Mouse (Mus musculus) spleen, postnatal 14 days (tissue): Measurements from ENCODE around the gene Tmem178.
"Not testable (repeated sequence)": the region's sequence is repeated elsewhere in the genome, so short reads cannot be mapped to it uniquely, and the experiment has no call there.

Experiments
- DNase-seq, 2 experiments: peaks; one replicate each; pipeline ENCODE4 v3.0.0; 2021 to 2022; ENCODE audit warnings: low spot score in 2 of 2

Tmem178 gene

DNA sequence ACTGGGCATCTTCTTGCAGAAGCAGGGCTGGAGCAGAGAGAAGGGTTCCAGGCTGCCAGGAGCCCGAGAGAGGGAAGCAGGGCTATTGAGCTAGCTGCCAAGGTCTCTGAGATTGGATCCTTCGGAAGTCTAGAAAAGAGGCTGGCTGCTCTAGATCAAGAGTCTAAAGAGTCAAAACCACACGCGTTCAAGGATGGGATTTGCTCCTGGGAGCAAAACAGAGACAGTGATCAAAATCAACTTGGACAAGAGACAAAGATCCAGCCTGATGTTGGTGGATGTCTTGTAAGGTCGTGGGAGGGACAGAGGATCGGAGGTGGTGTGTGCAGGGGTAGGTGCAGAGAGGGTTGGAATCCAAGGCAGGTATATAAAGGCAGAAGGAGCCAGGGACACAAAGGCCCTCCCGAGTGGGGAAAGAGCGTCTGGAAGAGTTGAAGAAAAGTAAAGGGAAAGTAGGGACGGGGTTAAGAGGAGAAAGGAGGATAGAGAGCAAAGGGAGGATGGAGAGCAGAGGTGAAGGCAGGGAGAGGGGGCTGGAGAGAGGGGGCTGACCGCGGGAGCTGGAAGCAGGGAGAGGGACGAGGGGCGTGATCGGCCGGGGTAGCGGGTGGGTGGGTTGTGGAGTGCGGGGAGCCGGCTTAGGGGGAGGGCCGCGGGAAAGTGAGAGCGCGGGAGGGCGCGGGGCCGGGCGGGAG is 450 bp upstream of the Tmem178 start:
- DNase-seq, result no peak

DNA sequence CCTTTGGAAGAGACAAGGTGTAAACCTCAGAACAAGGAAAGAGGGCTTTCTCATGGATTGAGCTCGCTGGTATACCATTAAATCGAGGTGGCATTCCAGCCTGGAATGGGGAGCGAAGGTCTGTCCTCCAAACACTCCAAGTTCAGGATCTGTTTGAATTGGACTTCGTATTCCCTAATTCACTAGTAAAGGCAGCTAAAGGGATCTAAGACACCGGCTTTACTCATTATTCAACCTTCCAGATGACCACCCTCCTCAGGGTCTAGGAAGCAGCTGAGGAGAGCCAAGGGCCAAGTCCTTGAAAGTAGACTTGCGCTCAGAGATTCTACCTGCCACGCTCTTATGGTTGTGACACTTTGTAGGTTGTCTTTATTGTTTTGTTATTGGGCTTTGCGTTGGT is 1.1 kb downstream of the Tmem178 start:
- not testable (repeated sequence) for DNase-seq

DNA sequence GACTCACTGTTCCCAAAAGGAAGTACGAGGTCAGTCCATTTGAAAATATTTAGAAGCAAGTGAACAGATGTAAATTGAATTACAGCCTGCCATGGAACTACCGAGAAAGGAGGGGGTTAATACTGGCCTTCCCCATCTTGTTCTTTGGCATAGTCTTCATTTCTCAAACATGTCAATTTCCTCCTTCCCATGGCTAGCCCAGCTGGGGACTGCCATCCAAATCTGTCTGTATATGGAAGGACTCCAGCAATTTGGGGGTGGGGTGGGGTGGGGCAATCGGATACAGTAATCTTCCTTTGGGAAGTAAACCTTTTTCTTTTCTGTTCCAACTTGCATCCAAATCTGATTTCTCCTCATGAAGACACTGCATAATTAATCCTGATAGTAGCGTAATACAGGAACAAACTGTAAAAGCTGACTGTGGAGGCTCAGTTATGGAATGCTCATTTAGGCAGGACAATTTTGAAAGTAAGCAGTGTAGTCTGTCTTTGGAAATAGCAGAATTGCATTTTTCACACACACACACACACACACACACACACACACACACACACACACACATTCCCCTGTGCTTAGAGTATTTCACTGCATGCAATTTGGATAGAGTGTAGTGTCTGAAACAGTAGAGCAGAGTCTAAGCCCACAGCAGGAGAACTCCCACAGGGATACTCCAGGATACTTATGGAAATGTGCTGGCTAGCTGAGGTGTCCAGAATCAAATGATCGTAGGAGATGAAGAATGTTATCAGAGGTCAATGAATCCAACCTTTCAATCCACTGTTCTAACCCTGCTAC is 1.9 kb downstream of the Tmem178 start:
- DNase-seq, result no peak

DNA sequence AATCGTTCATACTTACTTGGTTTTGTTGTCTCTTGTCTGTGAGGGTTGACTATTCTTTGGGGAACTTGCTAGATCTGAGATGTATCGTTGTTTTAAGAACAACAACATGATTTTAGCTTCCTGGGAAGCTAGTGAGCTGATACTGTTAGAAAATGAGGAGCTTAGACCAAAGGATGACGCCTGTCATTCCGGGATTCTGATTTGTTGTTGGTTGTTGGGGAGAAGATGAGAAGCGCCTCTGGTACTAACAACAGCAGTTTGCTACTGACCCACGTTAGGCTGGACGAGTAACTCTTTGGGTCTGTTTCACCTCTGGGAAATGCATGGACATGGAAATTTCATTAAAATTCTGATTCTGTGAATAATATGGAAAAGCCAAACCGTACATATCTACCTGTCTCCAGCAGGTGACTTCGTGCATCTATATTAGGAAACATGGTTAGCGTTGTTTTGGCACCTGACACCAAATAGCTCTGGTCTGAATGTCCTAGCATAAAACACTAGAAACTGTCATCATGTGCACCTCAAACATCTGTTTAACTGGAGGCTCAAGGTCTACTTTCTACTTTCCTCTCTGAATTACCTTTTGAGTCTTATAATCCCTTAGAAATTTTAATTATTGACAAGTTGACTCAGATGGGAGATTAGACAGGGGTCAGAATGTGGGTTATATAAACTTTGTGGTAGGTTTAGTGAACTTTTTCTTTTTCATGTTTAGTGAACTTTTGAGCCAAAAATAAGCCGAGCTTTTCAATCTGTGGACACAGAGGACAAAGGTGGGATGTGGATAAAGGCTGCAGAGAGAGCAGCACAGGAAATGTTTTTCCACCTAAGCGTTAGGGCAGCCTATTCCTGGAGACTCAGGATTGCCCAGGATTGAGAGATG is 2.9 kb downstream of the Tmem178 start:
- no peak for DNase-seq

DNA sequence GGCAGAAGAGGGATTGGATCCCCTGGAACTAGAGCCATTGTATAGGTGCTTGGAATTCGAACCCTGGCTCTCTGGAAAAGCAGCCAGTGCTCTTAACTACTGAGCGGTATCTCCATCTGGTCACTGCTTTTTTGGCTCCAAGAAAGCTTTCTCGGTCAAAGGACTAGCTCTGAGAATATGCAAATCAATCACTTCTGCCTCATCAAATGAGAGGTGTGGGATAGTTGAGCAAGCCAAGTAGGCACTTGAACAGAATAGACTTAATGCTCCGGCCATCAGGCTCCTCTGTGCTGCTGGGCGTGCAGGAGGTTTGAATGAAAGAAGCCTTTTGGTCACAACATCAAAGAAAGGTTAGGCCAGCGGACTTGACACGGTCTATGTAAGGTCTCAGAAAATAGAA is 5.0 kb downstream of the Tmem178 start:
- DNase-seq, result no peak

DNA sequence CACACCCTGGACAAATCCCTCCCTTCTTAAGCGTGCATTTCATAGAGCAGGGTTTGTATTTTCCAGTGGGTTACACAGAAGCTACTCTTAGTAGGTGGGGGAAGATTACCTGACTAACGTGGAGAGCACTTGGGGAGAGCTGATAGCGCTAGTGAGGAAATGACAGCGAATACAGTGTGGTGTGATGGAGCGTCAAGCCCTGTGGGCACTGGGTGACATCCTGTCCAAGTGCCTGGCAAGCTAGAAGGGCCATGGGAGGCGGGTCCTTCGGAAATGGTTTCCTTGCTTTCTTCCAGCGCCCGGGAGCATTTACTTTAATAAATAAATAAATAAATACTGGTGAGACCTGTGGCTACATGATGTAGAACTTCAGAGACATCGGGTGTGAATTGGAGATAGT is 5.5 kb downstream of the Tmem178 start:
- no peak for DNase-seq

DNA sequence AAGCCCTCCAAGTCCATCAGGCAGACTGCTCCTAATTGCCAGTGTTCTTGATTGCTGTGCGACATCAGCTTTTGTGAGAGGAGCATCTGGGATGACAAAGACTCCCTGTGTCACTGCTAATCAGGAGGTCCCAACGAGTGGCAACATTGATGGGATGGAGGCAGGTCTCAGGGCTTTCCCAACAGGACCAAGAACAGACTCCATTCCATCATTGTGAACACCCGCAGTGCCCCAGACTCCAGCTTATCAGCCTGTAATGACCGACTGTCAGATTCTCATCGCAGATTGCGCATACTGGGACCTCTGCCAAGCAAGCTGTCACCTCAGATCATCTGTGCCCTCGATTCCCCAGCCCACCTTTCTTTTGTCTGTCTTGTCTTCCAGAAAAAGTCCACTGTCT is 7.9 kb downstream of the Tmem178 start:
- DNase-seq, result no peak

DNA sequence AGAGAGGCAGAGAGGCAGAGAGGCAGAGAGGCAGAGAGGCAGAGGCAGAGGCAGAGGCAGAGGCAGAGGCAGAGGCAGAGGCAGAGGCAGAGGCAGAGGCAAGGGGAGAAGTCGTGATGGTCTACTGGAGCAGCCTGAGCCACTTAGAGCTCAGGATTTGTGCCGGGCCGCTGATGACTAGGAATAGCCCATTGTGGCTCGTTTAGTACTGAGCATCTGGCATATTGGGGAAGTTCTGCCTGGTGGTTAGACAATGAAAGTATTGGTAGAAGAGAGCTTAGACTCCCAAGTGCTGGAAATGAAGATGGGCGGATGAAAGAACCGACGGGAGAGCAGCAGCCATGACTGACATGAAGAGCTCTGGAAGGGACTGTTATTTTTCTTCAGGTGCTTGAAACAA is 11.0 kb downstream of the Tmem178 start:
- no peak for DNase-seq

DNA sequence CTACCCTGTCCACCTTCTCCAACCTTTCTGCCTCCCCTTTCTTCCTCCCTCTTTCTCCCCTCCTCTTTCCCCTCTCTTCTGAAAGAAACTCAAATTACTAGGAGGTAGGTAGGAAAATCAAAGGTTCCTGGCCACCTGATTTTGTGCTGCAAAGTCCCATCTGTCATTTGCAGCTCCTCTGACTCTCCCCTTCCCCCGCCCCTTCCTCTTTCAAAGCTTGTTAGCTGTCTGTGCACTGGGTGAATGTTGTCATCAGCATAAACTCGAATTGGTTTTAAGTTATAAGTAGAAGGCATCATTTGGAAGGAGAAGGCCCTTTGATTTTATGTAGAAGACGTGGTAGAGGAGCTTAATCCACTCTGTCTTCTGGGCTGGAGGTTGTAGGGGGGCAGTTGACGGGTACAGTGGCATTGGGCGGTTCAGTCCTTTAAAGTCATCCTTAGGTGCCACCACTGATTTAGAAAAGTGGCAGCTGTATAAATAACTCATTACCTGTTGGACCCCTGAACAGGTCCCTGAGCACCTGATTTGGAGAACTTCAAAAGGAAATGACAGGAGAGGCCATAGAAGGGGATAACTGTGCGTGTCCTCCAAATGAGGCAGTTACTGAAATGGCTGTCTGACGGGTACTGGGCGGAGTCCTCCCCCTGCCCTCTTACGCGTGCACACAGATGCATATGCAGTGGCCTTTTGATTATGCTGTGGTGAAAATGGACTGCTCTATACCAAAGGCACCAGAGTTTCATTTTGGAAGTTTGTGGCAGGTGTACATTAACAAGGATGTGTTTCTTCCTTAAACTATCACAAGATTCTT is 11.8 kb downstream of the Tmem178 start:
- no peak for DNase-seq

DNA sequence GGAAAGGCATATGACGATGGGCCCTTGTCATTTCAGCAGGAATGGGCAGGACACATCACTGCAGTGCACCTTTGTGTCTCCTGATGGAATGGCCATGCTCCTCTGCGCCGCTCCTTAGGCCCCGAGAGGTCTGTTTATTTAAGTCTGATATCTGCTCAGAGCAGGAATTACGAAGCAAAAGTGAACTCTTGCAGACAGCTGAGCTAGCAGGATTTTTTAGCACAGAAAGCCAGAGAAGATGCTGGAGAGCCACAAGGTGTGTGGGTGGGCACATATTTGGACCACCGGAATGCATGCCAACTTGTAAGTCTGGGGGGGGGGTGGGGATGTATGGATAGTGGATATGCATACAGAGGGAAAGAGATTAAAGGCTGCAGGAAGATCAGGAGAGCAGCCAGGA is 13.9 kb downstream of the Tmem178 start:
- no peak for DNase-seq

DNA sequence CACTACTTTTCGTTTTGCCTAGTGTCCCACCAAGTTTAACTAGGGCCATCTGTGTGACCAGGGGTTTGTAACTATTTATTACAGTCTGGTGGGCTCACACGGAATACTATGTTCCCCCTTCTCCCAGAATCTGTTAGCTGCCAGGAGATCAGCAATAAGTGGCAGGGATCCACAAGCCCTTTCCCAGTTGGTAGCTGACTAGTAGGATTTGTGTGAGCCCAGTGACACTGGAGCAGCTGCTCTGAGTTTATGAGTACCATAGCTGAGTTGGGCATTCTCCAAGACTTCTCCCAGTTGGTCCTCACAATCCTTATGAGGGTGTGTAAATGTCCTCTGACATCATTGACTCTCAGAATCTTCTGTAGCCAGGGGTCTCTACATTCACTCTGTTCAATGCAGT is 15.4 kb downstream of the Tmem178 start:
- no peak for DNase-seq

DNA sequence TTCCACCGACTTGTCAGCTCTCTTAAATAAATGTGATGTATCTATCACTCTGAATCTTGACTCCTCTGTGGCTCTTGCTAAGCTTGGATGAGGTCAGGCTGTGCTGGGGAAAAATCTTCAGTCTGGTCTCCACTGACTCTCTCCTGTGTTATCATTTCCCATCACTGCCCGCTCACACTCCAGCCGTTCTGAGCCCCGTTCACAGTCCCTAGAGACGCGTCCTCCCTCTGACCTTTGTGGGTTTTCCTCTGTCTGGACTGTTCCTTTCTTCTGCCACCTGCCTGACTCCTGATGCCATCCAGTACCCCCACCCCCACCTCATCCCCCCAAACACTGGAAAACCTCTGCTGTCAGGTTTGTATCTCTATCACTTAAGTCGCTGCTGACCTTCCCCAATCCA is 23.0 kb downstream of the Tmem178 start:
- no peak for DNase-seq

DNA sequence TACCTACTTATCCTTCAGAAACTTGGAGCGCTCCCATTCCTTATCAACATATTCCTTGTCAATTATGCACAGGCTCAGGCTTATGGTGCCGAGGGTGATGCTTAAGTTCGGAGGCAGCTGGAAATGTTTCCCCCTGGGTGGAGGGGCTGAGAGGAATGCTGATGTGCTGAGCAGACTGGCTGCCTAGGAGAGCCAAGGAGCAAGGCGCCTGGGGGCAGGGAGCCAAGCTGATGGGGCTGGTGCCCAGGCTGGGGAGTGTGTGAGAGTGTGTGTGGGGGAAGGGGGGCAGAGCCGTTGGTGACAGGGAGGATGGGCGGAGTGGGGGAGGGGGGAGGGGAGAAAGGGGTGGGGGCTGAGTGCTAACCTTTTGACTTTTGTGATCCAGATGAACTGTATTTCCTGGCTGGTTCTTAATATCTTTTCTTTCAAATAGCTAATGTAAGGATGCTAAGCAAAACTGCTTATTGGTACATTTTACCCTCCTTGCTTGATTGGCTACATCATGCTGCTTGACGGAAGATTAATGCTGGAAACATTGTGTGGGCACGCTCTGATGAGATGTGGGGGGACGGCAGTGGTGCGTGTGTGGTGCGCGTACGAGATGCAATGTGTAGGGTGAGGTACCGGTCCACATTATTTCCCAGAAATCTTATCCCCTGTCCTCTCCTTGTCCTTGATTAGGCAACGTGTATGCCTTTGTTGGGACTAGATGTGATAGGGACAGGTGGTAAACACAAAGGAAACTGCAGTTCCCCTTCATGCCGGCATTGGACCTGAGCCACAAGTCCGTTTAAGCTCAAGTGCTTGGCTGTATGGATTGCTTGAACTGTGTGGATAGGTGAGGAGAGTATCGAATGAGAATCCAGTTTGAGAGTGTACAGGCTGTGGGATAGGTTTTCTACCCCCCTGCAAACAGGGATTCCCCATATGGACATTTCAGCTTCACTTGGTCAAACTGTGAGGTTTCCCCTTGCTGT is 25.5 kb downstream of the Tmem178 start:
- DNase-seq, result no peak

DNA sequence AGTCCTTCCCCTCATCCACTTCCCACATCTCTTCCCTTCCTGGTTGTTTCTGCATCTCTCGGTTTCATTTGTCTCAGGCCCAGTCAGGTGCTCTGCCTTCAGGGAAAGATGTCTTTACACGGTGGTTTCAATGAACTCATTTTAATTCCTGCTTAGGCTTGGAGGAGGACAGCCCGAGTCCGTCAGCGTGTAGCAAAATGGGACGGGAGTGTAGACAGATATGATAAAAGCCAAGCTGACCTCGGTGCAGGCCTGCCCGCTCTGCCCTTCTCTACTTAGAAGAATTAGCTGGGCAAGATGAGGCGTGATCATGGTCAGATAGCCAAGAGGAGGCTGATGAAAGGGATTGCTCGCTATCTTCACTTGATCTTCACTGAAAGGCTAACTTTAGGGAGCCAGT is 26.3 kb downstream of the Tmem178 start:
- no peak for DNase-seq

DNA sequence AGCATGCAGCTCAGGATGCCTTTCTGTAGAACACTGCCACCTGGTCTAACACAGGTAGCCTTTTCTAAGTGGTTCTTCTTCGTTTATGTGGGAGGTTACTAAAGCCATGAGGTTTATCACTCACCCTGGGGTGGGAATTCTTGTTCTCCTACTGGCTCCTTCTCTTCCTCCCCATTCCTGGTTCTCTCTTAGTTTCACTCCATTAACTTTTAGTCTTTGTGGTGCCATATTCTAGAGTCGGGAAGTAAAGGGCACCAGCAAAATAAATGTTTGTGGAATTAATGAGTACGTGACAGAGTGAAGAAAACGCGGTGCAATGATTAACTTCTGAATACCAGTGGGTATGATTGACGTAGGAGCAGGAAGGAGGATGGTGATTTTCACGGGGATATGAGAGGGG is 28.5 kb downstream of the Tmem178 start:
- DNase-seq, result no peak

DNA sequence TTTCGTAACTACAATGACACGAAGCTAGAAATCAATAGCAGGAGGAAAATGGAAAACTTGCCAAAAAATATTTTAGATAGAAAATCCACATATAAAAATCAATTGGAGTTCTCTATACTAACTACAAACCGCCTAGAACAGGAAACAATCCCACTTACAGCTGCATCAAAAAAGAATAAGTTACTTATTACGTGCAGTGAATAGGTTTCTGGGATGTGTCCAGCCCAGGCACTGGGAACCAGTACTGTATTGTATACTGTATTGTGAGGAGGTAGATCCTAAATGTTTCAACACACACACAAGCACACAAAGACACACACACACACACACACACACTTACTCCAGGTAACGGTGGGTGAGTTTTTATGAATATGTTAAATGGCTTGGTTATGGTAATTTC is 32.8 kb downstream of the Tmem178 start:
- no peak for DNase-seq

DNA sequence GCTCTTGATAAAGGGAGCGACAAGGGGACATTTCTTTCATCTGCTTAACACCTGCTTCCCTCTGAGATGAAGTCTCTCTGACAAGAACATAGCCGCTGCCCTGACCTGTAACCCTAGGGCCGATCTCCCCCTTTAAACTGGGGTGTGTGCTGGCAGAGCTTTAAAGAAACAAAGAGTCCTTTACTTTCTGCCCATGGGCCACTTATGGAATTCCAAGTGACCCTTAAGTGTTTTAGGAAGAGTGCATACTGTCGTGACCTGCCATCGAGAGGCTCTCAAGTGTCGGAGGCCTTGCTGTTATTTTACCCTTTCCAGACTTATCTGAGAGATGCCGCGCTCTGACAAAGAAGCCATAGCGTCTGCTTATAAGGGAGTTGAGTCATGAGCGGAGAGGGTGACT is 35.7 kb downstream of the Tmem178 start:
- DNase-seq, result no peak

DNA sequence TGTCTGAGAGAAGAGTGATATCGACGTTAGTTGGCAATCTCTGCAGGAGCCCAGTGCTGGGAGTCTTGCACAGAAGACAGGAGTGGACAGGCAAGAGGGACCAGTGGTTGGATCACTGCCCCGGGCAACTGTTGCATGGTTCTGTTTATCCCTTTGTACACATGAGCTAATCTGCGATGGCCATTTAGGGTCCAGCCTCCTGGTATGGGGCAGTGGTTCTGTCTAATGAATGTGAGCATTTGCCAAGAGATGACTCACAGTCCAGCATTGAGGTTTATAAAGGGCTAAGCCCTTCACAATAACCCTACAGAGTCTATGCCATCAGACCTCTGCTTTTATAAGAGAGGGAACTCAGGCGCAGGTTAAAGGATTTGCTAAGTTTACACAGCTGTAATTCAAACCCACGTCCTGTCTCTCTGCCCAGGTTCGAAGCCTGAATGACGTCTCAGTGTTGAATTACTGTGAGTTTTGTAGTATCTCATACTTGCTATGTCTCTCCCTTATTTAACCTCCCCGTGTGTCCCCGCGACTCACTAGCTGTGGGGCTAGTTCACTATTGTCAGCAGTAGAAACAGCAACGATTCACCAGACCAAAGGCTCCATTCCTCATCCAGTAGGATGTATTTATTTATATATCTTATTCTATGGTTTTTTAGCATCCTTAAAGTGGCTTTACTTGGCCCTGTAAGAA is 37.4 kb downstream of the Tmem178 start:
- DNase-seq, result no peak

DNA sequence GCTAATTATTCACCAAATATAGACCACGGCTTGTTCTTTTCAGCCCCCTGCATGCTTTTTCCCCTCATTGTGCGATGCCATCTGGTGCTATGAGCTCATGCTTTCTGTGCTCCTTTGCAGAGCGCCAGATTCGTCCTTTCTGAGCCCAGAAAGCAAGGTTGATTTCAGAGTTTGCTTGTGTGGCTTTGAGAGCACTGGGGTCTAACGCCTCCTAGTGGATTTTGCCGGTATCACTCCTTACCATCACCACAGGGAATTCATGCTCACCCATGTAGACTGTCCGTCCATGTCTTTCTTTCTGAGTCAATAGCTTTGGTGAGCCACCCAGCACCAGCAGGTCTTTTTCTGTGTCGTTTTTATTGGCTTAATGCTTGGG is 38.0 kb downstream of the Tmem178 start:
- DNase-seq, result no peak

DNA sequence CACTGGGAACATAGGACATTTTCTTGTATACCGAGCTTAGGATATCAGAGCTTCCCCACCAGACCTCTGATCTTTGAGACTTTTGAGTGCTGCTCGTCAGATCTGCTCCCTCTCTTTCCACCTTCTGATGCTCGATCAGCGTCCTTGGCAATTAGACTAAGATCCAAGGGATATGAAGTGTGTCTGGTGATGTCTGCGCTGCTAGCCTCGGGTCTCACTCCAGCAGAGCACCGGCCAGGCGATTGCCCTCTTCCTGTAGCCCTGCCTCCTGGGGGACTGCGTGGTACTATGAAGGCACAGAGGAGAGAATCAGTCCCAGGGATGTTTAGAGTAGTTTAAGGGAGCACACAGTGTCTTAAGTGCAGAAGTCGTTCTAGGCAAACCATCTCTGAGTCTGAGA is 38.5 kb downstream of the Tmem178 start:
- DNase-seq, result no peak
